Mouse (Mus musculus) lung, adult 2 months (tissue): ENCODE measurements around the gene Vipas39.
A peak's percentile ranks its signal among the peaks of the same experiment; 100 is the strongest.

Experiments
- CTCF ChIP-seq: fragments of 200-500 bp; IDR thresholded peaks from 2 replicates; pipeline ENCODE4 v1.5.1; 2011; ENCODE audit warnings: mild to moderate bottlenecking, low read length, control low read depth; ENCODE audit not compliant: insufficient read depth
- POLR2A ChIP-seq: fragments of 200-500 bp; IDR thresholded peaks from 2 replicates; pipeline ENCODE4 v1.6.1; 2011; ENCODE audit warnings: low read depth, mild to moderate bottlenecking, control low read depth, low read length, borderline replicate concordance; ENCODE audit errors: extremely low read depth

GRCm38 (mm10) chr12:87293934-87294333 is 27.9 kb upstream of the Vipas39 start:
- TF ChIP-seq POLR2A (0 out of 2 replicates have a peak, but pooled peaks have one; percentile 8), CTCF (no peak)
